Mouse (Mus musculus) stomach, embryonic 14.5 days (tissue): Measurements from ENCODE around the gene Snx29. TPM values are rescaled to one million over a fixed set of nuclear protein-coding genes. Genes with fewer than 3 reads are reported as not detected.

Experiments
- ATAC-seq: fragments of 200-750 bp; cut with Nextera tagmentation; 2 replicates; pipeline ENCODE4 v1.8.0; 2017; ENCODE audit warnings: low read depth, moderate TSS enrichment; ENCODE audit not compliant: insufficient number of reproducible peaks, insufficient read depth, low FRiP score
- H3K27ac ChIP-seq: fragments of 300-500 bp; sonication (generic); 2 replicates; pipeline ENCODE4 v1.5.1; 2014; ENCODE audit warnings: mild to moderate bottlenecking, low read length, moderate library complexity, mixed read lengths
- H3K27me3 ChIP-seq: fragments of 300-500 bp; sonication (generic); 2 replicates; pipeline ENCODE4 v1.6.1; 2014; ENCODE audit warnings: low read length, control low read depth, mixed read lengths; ENCODE audit not compliant: control insufficient read depth, insufficient read depth
- H3K36me3 ChIP-seq: fragments of 300-500 bp; sonication (generic); 2 replicates; pipeline ENCODE4 v1.6.1; 2014; ENCODE audit warnings: mild to moderate bottlenecking, control low read depth, low read length, moderate library complexity, mixed read lengths; ENCODE audit not compliant: control insufficient read depth, insufficient read depth
- H3K4me1 ChIP-seq: fragments of 300-500 bp; sonication (generic); 2 replicates; pipeline ENCODE4 v1.6.1; 2014; ENCODE audit warnings: low read length, control low read depth, mixed read lengths; ENCODE audit not compliant: control insufficient read depth, insufficient read depth
- H3K4me2 ChIP-seq: fragments of 300-500 bp; sonication (generic); replicated peaks from 2 replicates; pipeline ENCODE4 v1.6.1; 2014; ENCODE audit warnings: low read depth, low read length, control low read depth
- H3K4me3 ChIP-seq: fragments of 300-500 bp; sonication (generic); 2 replicates; pipeline ENCODE4 v1.5.1; 2014; ENCODE audit warnings: low read depth, low read length, control low read depth
- H3K9ac ChIP-seq: fragments of 300-500 bp; sonication (generic); replicated peaks from 2 replicates; pipeline ENCODE4 v1.6.1; 2014; ENCODE audit warnings: low read depth, mild to moderate bottlenecking, control low read depth, low read length, moderate library complexity, mixed read lengths
- H3K9me3 ChIP-seq: fragments of 300-500 bp; sonication (generic); 2 replicates; pipeline ENCODE4 v1.6.1; 2016; ENCODE audit warnings: low read depth, low read length, control low read depth; ENCODE audit not compliant: control insufficient read depth
- WGBS: fragments of 180-500 bp; shearing (Covaris S2); extraction: QIAGEN DNeasy Blood & Tissue Kit; methylation state at CpG from one replicate; pipeline ENCODE4 v1.1.7; 2014; 5-methylcytosine and 5-hydroxymethylcytosine counted together
- polyA plus RNA-seq: library from polyadenylated mRNA; unstranded; fragments of >200 nt; fragmentation: Nextera tagmentation; extraction: Ambion mirVana; gene quantifications from 2 replicates; pipeline ENCODE4 v1.2.1, GENCODE M21; 2014

The Snx29 gene
- polyA plus RNA-seq, 1 experiment from 2014 or later = 13.6 TPM

- H3K27ac ChIP-seq = no peak overlapping the region
- H3K9ac ChIP-seq = no peak overlapping the region
- H3K9me3 ChIP-seq = no peaks in the 10 kb centered on the region
- 96% methylated on average over 2 of the region's 2 CpGs for WGBS
- no peak for ATAC-seq
- no peaks in the 10 kb centered on the region for H3K27me3 ChIP-seq
- H3K36me3 ChIP-seq = no peaks in the 10 kb centered on the region
- H3K4me1 ChIP-seq = no peaks in the 10 kb centered on the region
- no peak overlapping the region for H3K4me3 ChIP-seq
- H3K4me2 ChIP-seq = no peak overlapping the region
Observed at GRCm38 (mm10) chr16:11708097-11708496, 385.4 kb downstream of the Snx29 start.

GRCm38 (mm10) chr16:11709382-11709781 is 386.7 kb downstream of the Snx29 start:
- no peak overlapping the region for H3K27ac ChIP-seq
- H3K4me1 ChIP-seq = no peaks in the 10 kb centered on the region
- WGBS = 77% methylated on average over 4 of the region's 4 CpGs
- ATAC-seq = no peak
- no peaks in the 10 kb centered on the region for H3K36me3 ChIP-seq
- H3K27me3 ChIP-seq = no peaks in the 10 kb centered on the region
- no peak overlapping the region for H3K4me3 ChIP-seq
- H3K4me2 ChIP-seq = no peak overlapping the region
- H3K9ac ChIP-seq = no peak overlapping the region
- H3K9me3 ChIP-seq = no peaks in the 10 kb centered on the region

GRCm38 (mm10) chr16:11709999-11710667 is 387.4 kb downstream of the Snx29 start:
- no peak overlapping the region for H3K4me3 ChIP-seq
- WGBS = 53% methylated on average over 5 of the region's 5 CpGs
- ATAC-seq = no peak
- H3K9me3 ChIP-seq = no peaks in the 10 kb centered on the region
- H3K4me2 ChIP-seq = no peak overlapping the region
- H3K4me1 ChIP-seq = no peaks in the 10 kb centered on the region
- no peak overlapping the region for H3K9ac ChIP-seq
- H3K36me3 ChIP-seq = no peaks in the 10 kb centered on the region
- no peak overlapping the region for H3K27ac ChIP-seq
- H3K27me3 ChIP-seq = no peaks in the 10 kb centered on the region

GRCm38 (mm10) chr16:11713265-11713865 is 390.7 kb downstream of the Snx29 start:
- Histone ChIP-seq H3K27me3 (no peaks in the 10 kb centered on the region), H3K9me3 (no peaks in the 10 kb centered on the region), H3K9ac (no peak overlapping the region), H3K4me1 (no peaks in the 10 kb centered on the region), H3K4me2 (no peak overlapping the region), H3K4me3 (no peak overlapping the region), H3K27ac (no peak overlapping the region), H3K36me3 (no peaks in the 10 kb centered on the region)
- WGBS = 63% methylated on average over 2 of the region's 2 CpGs
- no peak for ATAC-seq

- Histone ChIP-seq H3K4me2 (no peak overlapping the region), H3K4me3 (no peak overlapping the region), H3K9me3 (no peaks in the 10 kb centered on the region), H3K27me3 (no peaks in the 10 kb centered on the region), H3K27ac (no peak overlapping the region), H3K9ac (no peak overlapping the region), H3K36me3 (no peaks in the 10 kb centered on the region), H3K4me1 (no peaks in the 10 kb centered on the region)
- 90% methylated on average over 1 of the region's 1 CpGs for WGBS
- no peak for ATAC-seq
Observed at GRCm38 (mm10) chr16:11716932-11717331, 394.2 kb downstream of the Snx29 start.

GRCm38 (mm10) chr16:11725901-11726300 is 403.2 kb downstream of the Snx29 start:
- ATAC-seq = no peak
- Histone ChIP-seq H3K27me3 (no peaks in the 10 kb centered on the region), H3K4me1 (no peaks in the 10 kb centered on the region), H3K4me3 (no peak overlapping the region), H3K4me2 (no peak overlapping the region), H3K36me3 (no peaks in the 10 kb centered on the region), H3K9me3 (no peaks in the 10 kb centered on the region), H3K9ac (no peak overlapping the region), H3K27ac (no peak overlapping the region)
- 73% methylated on average over 2 of the region's 2 CpGs for WGBS

- Histone ChIP-seq H3K27ac (no peak overlapping the region), H3K27me3 (no peaks in the 10 kb centered on the region), H3K4me2 (no peak overlapping the region), H3K4me1 (no peaks in the 10 kb centered on the region), H3K4me3 (no peak overlapping the region), H3K36me3 (no peaks in the 10 kb centered on the region), H3K9ac (no peak overlapping the region), H3K9me3 (no peaks in the 10 kb centered on the region)
- WGBS = 90% methylated on average over 9 of the region's 9 CpGs
- no peak for ATAC-seq
Observed at GRCm38 (mm10) chr16:11727331-11727730, 404.6 kb downstream of the Snx29 start.

GRCm38 (mm10) chr16:11728131-11728530 is 405.4 kb downstream of the Snx29 start:
- 70% methylated on average over 3 of the region's 3 CpGs for WGBS
- H3K4me2 ChIP-seq = no peak overlapping the region
- H3K27ac ChIP-seq = no peak overlapping the region
- no peak for ATAC-seq
- no peak overlapping the region for H3K9ac ChIP-seq
- no peaks in the 10 kb centered on the region for H3K9me3 ChIP-seq
- no peak overlapping the region for H3K4me3 ChIP-seq
- no peaks in the 10 kb centered on the region for H3K4me1 ChIP-seq
- H3K27me3 ChIP-seq = no peaks in the 10 kb centered on the region
- H3K36me3 ChIP-seq = no peaks in the 10 kb centered on the region

GRCm38 (mm10) chr16:11728627-11729026 is 405.9 kb downstream of the Snx29 start:
- H3K27me3 ChIP-seq = no peaks in the 10 kb centered on the region
- no peaks in the 10 kb centered on the region for H3K36me3 ChIP-seq
- 75% methylated on average over 3 of the region's 3 CpGs for WGBS
- H3K4me1 ChIP-seq = no peaks in the 10 kb centered on the region
- H3K4me3 ChIP-seq = no peak overlapping the region
- no peak overlapping the region for H3K27ac ChIP-seq
- ATAC-seq = no peak
- H3K4me2 ChIP-seq = no peak overlapping the region
- H3K9me3 ChIP-seq = no peaks in the 10 kb centered on the region
- no peak overlapping the region for H3K9ac ChIP-seq
